Mouse (Mus musculus): ENCODE data around the gene Syne4. TPM values are rescaled to one million over a fixed set of nuclear protein-coding genes. Genes with fewer than 3 reads are reported as not detected.

Gene Syne4
- polyA plus RNA-seq, 1 experiment from 2014 or later, result 18.1 TPM

DNA sequence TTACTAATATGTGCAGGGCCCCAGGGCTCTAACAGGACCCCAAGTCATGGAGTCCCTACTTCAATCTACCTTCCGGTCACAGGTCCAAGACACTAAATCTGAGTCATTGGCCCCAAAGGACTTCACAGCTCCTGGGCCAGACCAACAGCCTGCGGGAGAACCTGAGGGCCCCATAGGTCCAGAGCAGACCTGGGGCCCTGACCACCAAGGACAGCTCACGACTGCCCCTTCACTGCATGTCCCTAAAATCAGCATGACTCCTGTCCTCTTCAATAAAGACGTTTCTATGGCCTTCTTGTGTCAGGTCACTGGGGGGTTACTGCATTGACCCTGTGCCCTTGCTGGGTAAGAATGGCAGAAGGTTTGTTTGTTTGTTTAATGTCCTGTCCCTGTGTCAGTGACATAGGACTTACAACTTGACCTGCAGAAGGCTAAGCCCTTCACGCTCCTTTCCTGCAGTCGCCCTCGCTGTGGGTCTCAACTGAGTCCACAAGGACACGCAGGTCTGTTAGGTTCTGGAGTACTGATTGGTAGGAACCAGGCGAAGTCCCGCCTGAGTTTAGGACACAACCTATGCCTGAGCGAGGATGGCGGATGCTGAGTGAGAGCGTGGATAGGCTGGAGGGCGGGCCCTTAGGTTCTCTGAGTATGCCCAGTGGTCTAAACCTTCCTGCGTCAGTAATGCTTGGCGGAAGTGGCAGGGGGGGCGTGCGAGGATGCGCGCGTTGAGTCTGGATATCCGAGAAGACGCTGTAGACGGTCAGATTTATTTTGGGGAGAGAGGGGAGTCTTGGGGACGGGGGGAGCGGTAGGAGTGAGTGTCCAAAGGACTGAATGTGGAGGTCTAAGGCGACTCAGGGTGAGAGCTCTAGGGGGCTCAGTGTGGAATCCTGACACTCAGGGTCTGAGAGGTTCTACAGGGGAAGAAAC lies 6.3 kb upstream of the Syne4 start, which contains the start of gene Alkbh6:
Gene Alkbh6 (plus strand): TSS at position 642 of the 930 bp plus-strand sequence.
- DNase-seq (ENCODE audit: low spot score) (peak; percentile 93), ATAC-seq (ENCODE audit: insufficient read depth, low FRiP score, low TSS enrichment) (peak; percentile 99)
- H3K27me3 ChIP-seq (ENCODE audit: control insufficient read depth, insufficient read depth, low read length), result no peaks in the 10 kb centered on the region
- H3K4me3 ChIP-seq (ENCODE audit: low read depth, low read length), result peak within 1 kb of the TSS; percentile 70
- H3K9ac ChIP-seq (ENCODE audit: low read length), result peak within 1 kb of the TSS; percentile 65
- peak within 1 kb of the TSS; percentile 90 for H3K4me2 ChIP-seq (ENCODE audit: low read depth)
- WGBS, result 3% methylated on average over 27 of the region's 27 CpGs
- peaks cover 12% of the 10 kb centered on the region for H3K36me3 ChIP-seq (ENCODE audit: control insufficient read depth, insufficient read depth, low read length)
- H3K27ac ChIP-seq (ENCODE audit: low read depth, low read length), result peak within 1 kb of the TSS; percentile 49; the same call in 1 of the 2 replicates
- H3K9me3 ChIP-seq (ENCODE audit: control insufficient read depth, low read length), result no peaks in the 10 kb centered on the region
- H3K4me1 ChIP-seq (ENCODE audit: control insufficient read depth, insufficient read depth, low read length), result peaks cover 12% of the 10 kb centered on the region

DNA sequence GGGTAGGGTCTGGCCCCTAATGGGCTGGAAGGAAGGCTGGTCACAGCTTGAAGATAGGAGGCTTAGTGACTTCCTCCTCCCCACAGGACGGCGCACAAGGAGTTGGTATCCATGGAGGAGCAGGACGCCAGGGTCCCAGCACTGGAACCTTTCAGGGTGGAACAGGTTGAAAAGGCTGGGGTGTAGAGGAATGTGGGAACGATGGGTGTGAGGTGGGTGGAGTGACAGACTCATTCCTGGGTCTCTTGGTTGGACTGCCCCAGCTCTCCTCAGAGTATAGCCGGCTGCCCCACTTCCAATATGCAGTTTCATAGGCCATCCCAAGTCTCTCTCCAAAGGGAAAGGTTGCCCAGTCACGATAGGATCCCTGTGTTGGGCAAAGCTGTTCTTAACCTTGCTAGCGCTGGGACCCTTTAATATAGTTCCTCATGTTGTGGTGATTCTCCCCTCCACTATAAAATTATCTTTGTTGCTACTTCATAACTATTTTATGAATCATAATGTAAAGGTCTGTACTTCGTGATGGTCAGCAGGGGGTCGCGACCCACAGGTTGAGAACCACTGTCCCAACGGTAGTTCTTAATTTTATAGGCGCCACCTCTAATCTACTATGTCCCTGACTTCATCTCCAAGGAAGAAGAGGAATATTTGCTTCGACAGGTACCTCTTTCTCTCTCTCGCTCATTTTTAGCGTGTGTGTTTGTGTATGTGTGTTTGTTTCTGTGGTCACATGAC lies 5.0 kb upstream of the Syne4 start:
- Histone ChIP-seq H3K9ac (ENCODE audit: low read length) (peak overlapping the region; percentile 65), H3K4me3 (ENCODE audit: low read depth, low read length) (peak overlapping the region; percentile 70), H3K4me1 (ENCODE audit: control insufficient read depth, insufficient read depth, low read length) (peaks cover 13% of the 10 kb centered on the region), H3K9me3 (ENCODE audit: control insufficient read depth, low read length) (no peaks in the 10 kb centered on the region), H3K4me2 (ENCODE audit: low read depth) (peak overlapping the region; percentile 90), H3K36me3 (ENCODE audit: control insufficient read depth, insufficient read depth, low read length) (peaks cover 6% of the 10 kb centered on the region), H3K27me3 (ENCODE audit: control insufficient read depth, insufficient read depth, low read length) (no peaks in the 10 kb centered on the region), H3K27ac (ENCODE audit: low read depth, low read length) (no peak overlapping the region)
- no peak for ATAC-seq (ENCODE audit: insufficient read depth, low FRiP score, low TSS enrichment)
- 68% methylated on average over 15 of the region's 15 CpGs for WGBS
- no peak for DNase-seq (ENCODE audit: low spot score)

DNA sequence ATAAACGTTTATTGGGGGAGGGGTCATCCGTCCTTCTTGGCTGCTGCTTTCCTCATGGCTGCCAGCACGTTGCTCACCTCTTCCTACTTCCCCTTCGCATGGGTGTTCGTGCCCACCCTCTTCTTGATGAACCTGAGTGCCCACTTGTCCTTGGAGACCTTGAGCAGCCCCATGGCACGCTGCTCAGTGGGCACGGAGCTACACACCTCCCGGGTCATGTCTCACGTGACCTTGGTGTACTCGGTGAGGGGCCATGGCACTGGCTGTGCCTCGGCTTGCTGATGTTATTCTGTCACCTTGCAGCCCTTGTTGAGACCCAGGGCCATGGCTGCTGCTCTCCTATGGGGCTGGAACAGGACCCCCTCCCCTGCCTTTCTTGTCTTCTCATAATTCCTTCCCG lies 4.5 kb upstream of the Syne4 start:
- Histone ChIP-seq H3K9ac (ENCODE audit: low read length) (no peak overlapping the region), H3K4me2 (ENCODE audit: low read depth) (no peak overlapping the region), H3K36me3 (ENCODE audit: control insufficient read depth, insufficient read depth, low read length) (peaks cover 6% of the 10 kb centered on the region), H3K4me3 (ENCODE audit: low read depth, low read length) (no peak overlapping the region), H3K27me3 (ENCODE audit: control insufficient read depth, insufficient read depth, low read length) (no peaks in the 10 kb centered on the region), H3K9me3 (ENCODE audit: control insufficient read depth, low read length) (no peaks in the 10 kb centered on the region), H3K4me1 (ENCODE audit: control insufficient read depth, insufficient read depth, low read length) (peaks cover 16% of the 10 kb centered on the region), H3K27ac (ENCODE audit: low read depth, low read length) (no peak overlapping the region)
- DNase-seq (ENCODE audit: low spot score) (no peak), ATAC-seq (ENCODE audit: insufficient read depth, low FRiP score, low TSS enrichment) (no peak)
- 89% methylated on average over 12 of the region's 12 CpGs for WGBS

DNA sequence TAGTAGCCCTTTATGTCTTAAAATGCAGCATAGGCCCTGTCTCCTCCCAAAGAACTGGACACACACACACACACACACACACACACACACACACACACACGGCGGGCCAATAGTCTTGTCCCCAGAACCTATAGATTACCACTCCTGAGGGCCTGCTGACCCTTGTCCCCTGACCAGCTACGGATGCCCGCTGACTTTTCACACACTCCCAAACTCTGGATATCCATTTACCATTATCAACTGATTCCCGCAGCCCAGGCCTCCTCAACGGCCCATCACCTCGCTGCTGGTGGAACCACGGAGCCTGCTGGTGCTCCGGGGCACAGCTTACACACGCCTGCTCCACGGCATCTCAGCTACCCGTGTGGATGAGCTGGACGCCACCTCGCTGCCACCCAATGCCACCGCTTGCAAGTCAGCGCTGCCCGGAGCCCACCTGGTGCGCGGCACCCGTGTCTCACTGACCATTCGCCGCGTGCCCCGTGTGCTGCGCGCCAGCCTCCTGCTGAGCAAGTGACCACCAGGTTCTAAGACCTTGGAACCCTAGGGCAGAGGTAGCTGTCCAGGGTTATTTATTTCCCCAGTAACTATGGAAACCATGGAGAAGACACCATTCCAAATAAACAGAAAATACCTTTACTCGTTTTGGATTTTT lies 814 bp upstream of the Syne4 start:
- no peak overlapping the region for H3K4me2 ChIP-seq (ENCODE audit: low read depth)
- no peaks in the 10 kb centered on the region for H3K27me3 ChIP-seq (ENCODE audit: control insufficient read depth, insufficient read depth, low read length)
- no peak overlapping the region for H3K27ac ChIP-seq (ENCODE audit: low read depth, low read length)
- DNase-seq (ENCODE audit: low spot score), result no peak
- H3K4me3 ChIP-seq (ENCODE audit: low read depth, low read length), result no peak overlapping the region
- no peak overlapping the region for H3K9ac ChIP-seq (ENCODE audit: low read length)
- H3K36me3 ChIP-seq (ENCODE audit: control insufficient read depth, insufficient read depth, low read length), result no peaks in the 10 kb centered on the region
- ATAC-seq (ENCODE audit: insufficient read depth, low FRiP score, low TSS enrichment), result no peak
- H3K9me3 ChIP-seq (ENCODE audit: control insufficient read depth, low read length), result no peaks in the 10 kb centered on the region
- peaks cover 9% of the 10 kb centered on the region; the same call in 1 of the 2 replicates for H3K4me1 ChIP-seq (ENCODE audit: control insufficient read depth, insufficient read depth, low read length)
- 50% methylated on average over 27 of the region's 27 CpGs for WGBS

DNA sequence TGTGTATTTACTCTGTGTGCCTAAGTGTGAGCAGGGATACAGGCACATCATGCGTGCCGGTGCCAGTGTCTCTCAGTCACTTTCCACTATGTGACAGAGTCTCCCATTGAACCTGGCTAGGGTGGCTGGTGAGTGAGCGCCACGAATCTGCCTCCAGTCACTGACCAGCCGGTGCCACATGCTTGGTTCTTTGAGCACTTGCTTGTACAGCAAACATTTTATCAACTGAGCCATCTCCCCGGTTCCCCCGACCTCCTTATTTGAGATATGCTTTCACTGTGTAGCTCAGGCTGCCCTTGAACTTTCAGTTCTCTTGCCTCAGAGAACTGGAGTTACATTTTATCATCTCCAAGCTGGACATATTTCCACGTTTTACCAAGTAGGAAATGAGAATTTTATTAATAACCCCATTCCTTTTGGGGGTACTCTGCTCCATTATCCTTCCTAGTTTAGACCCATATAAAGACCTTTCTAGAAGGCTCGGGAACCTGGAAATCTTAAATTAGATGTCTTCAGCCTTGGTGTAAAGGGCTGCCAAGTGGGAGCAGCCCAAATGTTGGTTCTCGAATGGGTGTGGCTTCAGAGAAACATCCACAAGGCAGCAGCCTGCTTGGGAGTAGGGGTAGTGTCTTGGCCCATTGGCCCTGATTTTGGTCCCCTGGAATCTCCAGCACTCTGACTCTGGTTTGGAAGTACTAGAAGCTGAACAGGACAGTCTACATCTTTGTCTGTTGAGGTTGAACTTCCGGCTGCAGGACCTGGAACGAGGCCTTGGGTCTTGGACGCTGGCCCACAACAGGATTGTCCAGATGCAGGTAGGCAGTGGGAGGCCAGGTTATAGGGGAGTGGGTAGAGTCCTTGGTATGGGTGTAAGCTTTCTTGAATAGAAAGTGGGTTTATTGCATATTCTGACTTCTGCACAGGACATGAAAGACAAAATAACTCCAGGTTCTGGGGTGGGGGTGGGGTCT lies 1.2 kb downstream of the Syne4 start:
- Histone ChIP-seq H3K4me1 (ENCODE audit: control insufficient read depth, insufficient read depth, low read length) (peaks cover 4% of the 10 kb centered on the region; the same call in 1 of the 2 replicates), H3K9ac (ENCODE audit: low read length) (no peak overlapping the region), H3K9me3 (ENCODE audit: control insufficient read depth, low read length) (no peaks in the 10 kb centered on the region), H3K27me3 (ENCODE audit: control insufficient read depth, insufficient read depth, low read length) (no peaks in the 10 kb centered on the region), H3K4me3 (ENCODE audit: low read depth, low read length) (no peak overlapping the region), H3K4me2 (ENCODE audit: low read depth) (no peak overlapping the region; the same call in 1 of the 2 replicates), H3K27ac (ENCODE audit: low read depth, low read length) (no peak overlapping the region), H3K36me3 (ENCODE audit: control insufficient read depth, insufficient read depth, low read length) (no peaks in the 10 kb centered on the region)
- ATAC-seq (ENCODE audit: insufficient read depth, low FRiP score, low TSS enrichment) (no peak), DNase-seq (ENCODE audit: low spot score) (no peak)
- WGBS, result 81% methylated on average over 13 of the region's 13 CpGs

DNA sequence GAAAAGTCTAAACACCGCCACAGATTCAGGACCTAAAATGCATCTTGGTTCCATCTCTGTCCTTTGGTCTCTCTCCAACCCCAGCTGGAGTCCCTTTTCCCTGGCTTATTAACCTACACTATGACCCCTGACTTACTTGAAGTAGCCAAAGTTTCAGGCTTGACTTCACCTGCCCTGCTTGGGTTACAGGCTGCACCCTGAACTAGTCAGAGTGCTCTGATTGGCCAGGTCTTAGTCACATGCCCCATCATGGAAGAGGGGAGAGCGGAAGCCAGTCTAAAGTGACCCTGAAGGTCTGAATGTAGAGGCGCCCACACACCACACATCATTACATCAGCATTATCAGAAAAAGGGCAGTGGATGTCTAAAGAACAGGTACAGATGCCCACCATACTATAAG lies 3.5 kb downstream of the Syne4 start:
- ATAC-seq (ENCODE audit: insufficient read depth, low FRiP score, low TSS enrichment) (no peak), DNase-seq (ENCODE audit: low spot score) (no peak)
- Histone ChIP-seq H3K27me3 (ENCODE audit: control insufficient read depth, insufficient read depth, low read length) (no peaks in the 10 kb centered on the region), H3K4me3 (ENCODE audit: low read depth, low read length) (no peak overlapping the region), H3K4me2 (ENCODE audit: low read depth) (no peak overlapping the region), H3K4me1 (ENCODE audit: control insufficient read depth, insufficient read depth, low read length) (peaks cover 9% of the 10 kb centered on the region), H3K36me3 (ENCODE audit: control insufficient read depth, insufficient read depth, low read length) (no peaks in the 10 kb centered on the region), H3K27ac (ENCODE audit: low read depth, low read length) (no peak overlapping the region), H3K9me3 (ENCODE audit: control insufficient read depth, low read length) (no peaks in the 10 kb centered on the region), H3K9ac (ENCODE audit: low read length) (no peak overlapping the region)
- 75% methylated on average over 3 of the region's 3 CpGs for WGBS

- 86% methylated on average over 2 of the region's 2 CpGs for WGBS
- peaks cover 6% of the 10 kb centered on the region; the same call in 1 of the 2 replicates for H3K4me1 ChIP-seq (ENCODE audit: control insufficient read depth, insufficient read depth, low read length)
- peak overlapping the region; percentile 82 for H3K4me2 ChIP-seq (ENCODE audit: low read depth)
- H3K4me3 ChIP-seq (ENCODE audit: low read depth, low read length), result peak overlapping the region; percentile 69; the same call in 1 of the 2 replicates
- H3K27me3 ChIP-seq (ENCODE audit: control insufficient read depth, insufficient read depth, low read length), result no peaks in the 10 kb centered on the region
- H3K27ac ChIP-seq (ENCODE audit: low read depth, low read length), result no peak overlapping the region
- H3K9ac ChIP-seq (ENCODE audit: low read length), result no peak overlapping the region
- ATAC-seq (ENCODE audit: insufficient read depth, low FRiP score, low TSS enrichment) (no peak), DNase-seq (ENCODE audit: low spot score) (no peak)
- no peaks in the 10 kb centered on the region for H3K36me3 ChIP-seq (ENCODE audit: control insufficient read depth, insufficient read depth, low read length)
- no peaks in the 10 kb centered on the region for H3K9me3 ChIP-seq (ENCODE audit: control insufficient read depth, low read length)
Measured at GRCm38 (mm10) chr7:30320946-30321345, 6.3 kb downstream of the Syne4 start.

Data from neural tube, embryonic 11.5 days (tissue).